Mouse (Mus musculus): ENCODE measurements around the gene Hist2h3c1.
A peak's percentile ranks its signal among the peaks of the same experiment; 100 is the strongest.

GRCm38 (mm10) chr3:96220765-96221639 is 25.5 kb upstream of the Hist2h3c1 start, which contains the start of the genes Hist2h2ac and Hist2h2be:
- TF ChIP-seq CTCF (IDR thresholded peaks at IDR 0.05; ENCODE audit: extremely low read depth, insufficient read depth, low read length) (no peak), POLR2A (IDR thresholded peaks at IDR 0.05; ENCODE audit: extremely low read depth, insufficient read depth, low read length) (peak; percentile 92)
